Mouse (Mus musculus) forebrain, embryonic 14.5 days (tissue): ENCODE data around the gene Dhrs7c. TPM values are rescaled to one million over a fixed set of nuclear protein-coding genes. Genes with fewer than 3 reads are reported as not detected.

Experiments used
- ATAC-seq: fragments of 200-750 bp; cut with Nextera tagmentation; 2 replicates; pipeline ENCODE4 v1.8.0; 2017; ENCODE audit warnings: mild to moderate bottlenecking, moderate library complexity
- DNase-seq: peaks from one replicate; pipeline ENCODE4 v3.0.0-alpha.2; 2015; ENCODE audit warnings: low spot score
- H3K27ac ChIP-seq: fragments of 300-500 bp; sonication (generic); 2 replicates; pipeline ENCODE4 v1.5.1; 2014; ENCODE audit warnings: low read depth, mild to moderate bottlenecking, control low read depth, low read length, moderate library complexity
- H3K27me3 ChIP-seq: fragments of 300-500 bp; sonication (generic); replicated peaks from 2 replicates; pipeline ENCODE4 v1.6.1; 2014; ENCODE audit warnings: low read length, control low read depth, mixed read lengths; ENCODE audit not compliant: control insufficient read depth, insufficient read depth
- H3K36me3 ChIP-seq: fragments of 300-500 bp; sonication (generic); 2 replicates; pipeline ENCODE4 v1.6.1; 2014; ENCODE audit warnings: low read length, control low read depth; ENCODE audit not compliant: control insufficient read depth, insufficient read depth
- H3K4me1 ChIP-seq: fragments of 300-500 bp; sonication (generic); 2 replicates; pipeline ENCODE4 v1.6.1; 2014; ENCODE audit warnings: antibody characterized with exemption, low read length, control low read depth; ENCODE audit not compliant: control insufficient read depth, insufficient read depth
- H3K4me2 ChIP-seq: fragments of 300-500 bp; sonication (generic); 2 replicates; pipeline ENCODE4 v1.6.1; 2014; ENCODE audit warnings: mild to moderate bottlenecking, control low read depth, low read length
- H3K4me3 ChIP-seq: fragments of 300-500 bp; sonication (generic); 2 replicates; pipeline ENCODE4 v1.5.1; 2014; ENCODE audit warnings: low read depth, low read length, control low read depth
- H3K9ac ChIP-seq: fragments of 300-500 bp; sonication (generic); 2 replicates; pipeline ENCODE4 v1.6.1; 2014; ENCODE audit warnings: mild to moderate bottlenecking, low read length, control low read depth, moderate library complexity
- H3K9me3 ChIP-seq: fragments of 300-500 bp; sonication (generic); replicated peaks from 2 replicates; pipeline ENCODE4 v1.6.1; 2016; ENCODE audit warnings: low read length, control low read depth, mixed read lengths; ENCODE audit not compliant: control insufficient read depth
- WGBS: fragments of 180-500 bp; shearing (Covaris S2); extraction: QIAGEN DNeasy Blood & Tissue Kit; methylation state at CpG from one replicate; pipeline ENCODE4 v1.1.7; 2014; 5-methylcytosine and 5-hydroxymethylcytosine counted together
- polyA plus RNA-seq: library from polyadenylated mRNA; unstranded; fragments of >200 nt; fragmentation: Nextera tagmentation; extraction: Ambion mirVana; gene quantifications from 2 replicates; pipeline ENCODE4 v1.2.1, GENCODE M21; 2014

Gene Dhrs7c
- polyA plus RNA-seq, 1 experiment from 2014 or later: not detected

- WGBS: 54% methylated on average over 7 of the region's 7 CpGs
- no peak for ATAC-seq
Measured at GRCm38 (mm10) chr11:67860743-67861398, 62.9 kb downstream of the Dhrs7c start.

GRCm38 (mm10) chr11:67861399-67861838 lies 63.4 kb downstream of the Dhrs7c start:
- no peaks in the 10 kb centered on the region for H3K4me1 ChIP-seq
- no peak overlapping the region for H3K4me2 ChIP-seq
- ATAC-seq (no peak), DNase-seq (no peak)
- no peaks in the 10 kb centered on the region for H3K36me3 ChIP-seq
- no peak overlapping the region for H3K27ac ChIP-seq
- no peak overlapping the region for H3K4me3 ChIP-seq
- no peaks in the 10 kb centered on the region for H3K9me3 ChIP-seq
- WGBS: 10% methylated on average over 7 of the region's 7 CpGs
- H3K9ac ChIP-seq: no peak overlapping the region
- H3K27me3 ChIP-seq: no peaks in the 10 kb centered on the region

More at GRCm38 (mm10) chr11:67860743-67861398, 62.9 kb downstream of the Dhrs7c start:
- no peaks in the 10 kb centered on the region for H3K4me1 ChIP-seq
- H3K4me2 ChIP-seq: no peak overlapping the region
- no peaks in the 10 kb centered on the region for H3K27me3 ChIP-seq
- no peak for DNase-seq
- H3K36me3 ChIP-seq: no peaks in the 10 kb centered on the region
- no peak overlapping the region for H3K9ac ChIP-seq
- H3K4me3 ChIP-seq: no peak overlapping the region
- no peak overlapping the region for H3K27ac ChIP-seq
- no peaks in the 10 kb centered on the region for H3K9me3 ChIP-seq

GRCm38 (mm10) chr11:67865100-67865499 lies 67.1 kb downstream of the Dhrs7c start:
- H3K4me1 ChIP-seq: no peaks in the 10 kb centered on the region
- no peak overlapping the region for H3K4me3 ChIP-seq
- 84% methylated on average over 5 of the region's 5 CpGs for WGBS
- no peak for ATAC-seq
- no peak overlapping the region for H3K27ac ChIP-seq
- no peaks in the 10 kb centered on the region for H3K9me3 ChIP-seq
- no peak overlapping the region for H3K9ac ChIP-seq
- no peaks in the 10 kb centered on the region for H3K27me3 ChIP-seq
- DNase-seq: no peak
- no peaks in the 10 kb centered on the region for H3K36me3 ChIP-seq
- H3K4me2 ChIP-seq: no peak overlapping the region

Other genes starting within 250 kb of the Dhrs7c start
- not detected in 2 replicates for gene Rcvrn, start 102.9 kb upstream of the Dhrs7c start, polyA plus RNA-seq
- gene Glp2r, start 27.0 kb upstream of the Dhrs7c start, polyA plus RNA-seq: 0.04 and 0.05 TPM in 2 replicates
- gene Gsg1l2, start 23.6 kb upstream of the Dhrs7c start, polyA plus RNA-seq: not detected in 2 replicates
- gene Usp43, start 124.0 kb downstream of the Dhrs7c start, polyA plus RNA-seq: 0.61 and 1.1 TPM in 2 replicates
- gene Cfap52, start 167.5 kb downstream of the Dhrs7c start, polyA plus RNA-seq: 2.3 and 3.2 TPM in 2 replicates
- 73.6 and 74.1 TPM in 2 replicates for gene Stx8, start 168.0 kb downstream of the Dhrs7c start, polyA plus RNA-seq